Mouse (Mus musculus) small intestine, adult 2 months (tissue): ENCODE data around the gene 2010109A12Rik.

Experiments used
- CTCF ChIP-seq: fragments of 200-500 bp; IDR thresholded peaks from 2 replicates; pipeline ENCODE4 v1.5.1; 2012; ENCODE audit warnings: low read depth, mild to moderate bottlenecking, control low read depth, inconsistent platforms, low read length, moderate library complexity, mixed read lengths; ENCODE audit not compliant: insufficient replicate concordance, insufficient read length; ENCODE audit errors: extremely low read depth
- POLR2A ChIP-seq: fragments of 200-500 bp; IDR thresholded peaks from 2 replicates; pipeline ENCODE4 v1.6.1; 2012; ENCODE audit warnings: low read depth, mild to moderate bottlenecking, control low read depth, inconsistent platforms, low read length, moderate library complexity

- TF ChIP-seq CTCF (no peak), POLR2A (no peak)
These were observed 1.2 kb downstream of the 2010109A12Rik start for GRCm38 (mm10) chr5:93207555-93207954.
